Mouse (Mus musculus): ENCODE results near the gene BC049715. TPM values are rescaled to one million over a fixed set of nuclear protein-coding genes. Genes with fewer than 3 reads are reported as not detected.
A peak's percentile ranks its signal among the peaks of the same experiment; 100 is the strongest.

Gene BC049715
- total RNA-seq (2021), result 1 to 10 TPM in 1 of 2 experiments, under 1 TPM in 1; 0.44 to 1.8 TPM
- polyA plus RNA-seq (2012; rRNA removed), result 0.59 and 0.61 TPM in 2 replicates
- long read RNA-seq, result 0 reads

DNA sequence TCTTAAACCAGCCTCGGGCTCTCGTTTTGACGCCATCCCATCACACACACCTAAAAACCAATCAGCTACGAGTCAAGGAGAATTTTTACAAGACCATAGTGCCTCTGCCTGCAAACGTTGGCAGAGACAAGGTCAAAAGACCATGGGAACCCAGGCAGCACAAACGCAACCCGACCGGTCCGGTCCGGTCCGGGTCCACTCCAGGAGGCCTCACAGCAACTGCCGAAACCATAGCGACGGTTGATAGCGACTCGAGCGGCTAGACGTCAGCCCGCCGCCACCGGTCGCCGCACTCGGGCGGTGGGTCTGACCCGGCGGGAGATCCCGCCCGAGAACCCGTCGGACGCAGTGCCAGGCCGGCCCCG lies at the start of gene BC049715:
Gene BC049715 (plus strand): TSS at position 111 of the 365 bp plus-strand sequence.
- peak within 1 kb of the TSS; percentile 92 for H3K27ac ChIP-seq
- peaks cover 1% of the 10 kb centered on the region for H3K4me1 ChIP-seq (ENCODE audit: control insufficient read depth, insufficient read depth, low read length)
- TF ChIP-seq CTCF (IDR thresholded peaks at IDR 0.05) (no peak), POLR2A (IDR thresholded peaks at IDR 0.05; ENCODE audit: insufficient read depth, low read depth, low read length) (no peak), EP300 (IDR thresholded peaks at IDR 0.05; ENCODE audit: insufficient read depth, low read depth, low read length) (no peak)
- peak within 1 kb of the TSS; percentile 98 for H3K9ac ChIP-seq (ENCODE audit: low read depth, low read length)
- intact Hi-C loops (cut with DNase I), result loop anchor here (1.0 to 10.0 kb wide), 2 partner anchors 23 to 1813 kb away; partner anchors contain the start of genes Ddx47 and Hist4h4
- peaks cover 2% of the 10 kb centered on the region for H3K79me2 ChIP-seq (replicated peaks; ENCODE audit: control insufficient read depth, insufficient read depth, low read length)
- H3K4me3 ChIP-seq, result peak within 1 kb of the TSS; percentile 91
- H3K36me3 ChIP-seq (ENCODE audit: control insufficient read depth, insufficient read depth, low read length), result peaks cover 9% of the 10 kb centered on the region
- no peaks in the 10 kb centered on the region for H3K27me3 ChIP-seq (ENCODE audit: control insufficient read depth, insufficient read depth, low read length)
- no peak for DNase-seq
- under 1% methylated on average over 34 of the region's 34 CpGs for WGBS

GRCm38 (mm10) chr6:136781377-136781986 lies 45.9 kb upstream of the BC049715 start, which contains the start of gene Gucy2c:
Gucy2c (minus strand) TSS chr6:136781765.
- no peaks in the 10 kb centered on the region for H3K79me2 ChIP-seq (replicated peaks; ENCODE audit: control insufficient read depth, insufficient read depth, low read length)
- intact Hi-C loops (cut with DNase I), result no loop called here
- no peak within 1 kb of the TSS for H3K27ac ChIP-seq
- no peak within 1 kb of the TSS for H3K4me3 ChIP-seq
- no peaks in the 10 kb centered on the region for H3K4me1 ChIP-seq (ENCODE audit: control insufficient read depth, insufficient read depth, low read length)
- H3K27me3 ChIP-seq (ENCODE audit: control insufficient read depth, insufficient read depth, low read length), result no peaks in the 10 kb centered on the region
- no peak for DNase-seq
- no peaks in the 10 kb centered on the region for H3K36me3 ChIP-seq (ENCODE audit: control insufficient read depth, insufficient read depth, low read length)
- 78% methylated on average over 20 of the region's 20 CpGs for WGBS
- TF ChIP-seq POLR2A (IDR thresholded peaks at IDR 0.05; ENCODE audit: insufficient read depth, low read depth, low read length) (no peak), CTCF (IDR thresholded peaks at IDR 0.05) (no peak), EP300 (IDR thresholded peaks at IDR 0.05; ENCODE audit: insufficient read depth, low read depth, low read length) (no peak)
- no peak within 1 kb of the TSS for H3K9ac ChIP-seq (ENCODE audit: low read depth, low read length)

DNA sequence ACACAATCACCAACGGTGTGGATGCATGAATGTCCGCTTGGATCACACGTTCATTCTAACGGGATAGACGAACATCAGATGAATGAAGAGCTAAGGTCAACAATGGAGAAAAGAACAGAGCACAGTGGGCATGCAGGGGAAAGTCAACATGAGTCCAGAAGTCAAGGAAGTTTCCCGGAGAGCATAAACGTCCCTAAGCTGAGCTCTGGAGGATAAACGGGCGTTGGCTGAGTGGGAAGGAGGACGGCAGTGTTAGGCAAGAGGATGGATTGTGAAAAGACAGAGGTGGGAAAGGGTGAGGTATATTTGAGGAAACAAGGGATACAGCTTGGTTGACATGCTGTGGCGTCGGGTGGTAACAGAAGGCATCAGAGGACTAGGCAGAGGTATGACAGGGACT lies 45.3 kb upstream of the BC049715 start:
- no peaks in the 10 kb centered on the region for H3K79me2 ChIP-seq (replicated peaks; ENCODE audit: control insufficient read depth, insufficient read depth, low read length)
- TF ChIP-seq CTCF (IDR thresholded peaks at IDR 0.05) (no peak), POLR2A (IDR thresholded peaks at IDR 0.05; ENCODE audit: insufficient read depth, low read depth, low read length) (no peak)
- no peak overlapping the region for H3K9ac ChIP-seq (ENCODE audit: low read depth, low read length)
- H3K4me1 ChIP-seq (ENCODE audit: control insufficient read depth, insufficient read depth, low read length), result no peaks in the 10 kb centered on the region
- H3K36me3 ChIP-seq (ENCODE audit: control insufficient read depth, insufficient read depth, low read length), result no peaks in the 10 kb centered on the region
- no peak for DNase-seq
- H3K4me3 ChIP-seq, result no peak overlapping the region
- no peak overlapping the region for H3K27ac ChIP-seq
- intact Hi-C loops (cut with DNase I), result no loop called here
- 84% methylated on average over 12 of the region's 12 CpGs for WGBS
- no peaks in the 10 kb centered on the region for H3K27me3 ChIP-seq (ENCODE audit: control insufficient read depth, insufficient read depth, low read length)

DNA sequence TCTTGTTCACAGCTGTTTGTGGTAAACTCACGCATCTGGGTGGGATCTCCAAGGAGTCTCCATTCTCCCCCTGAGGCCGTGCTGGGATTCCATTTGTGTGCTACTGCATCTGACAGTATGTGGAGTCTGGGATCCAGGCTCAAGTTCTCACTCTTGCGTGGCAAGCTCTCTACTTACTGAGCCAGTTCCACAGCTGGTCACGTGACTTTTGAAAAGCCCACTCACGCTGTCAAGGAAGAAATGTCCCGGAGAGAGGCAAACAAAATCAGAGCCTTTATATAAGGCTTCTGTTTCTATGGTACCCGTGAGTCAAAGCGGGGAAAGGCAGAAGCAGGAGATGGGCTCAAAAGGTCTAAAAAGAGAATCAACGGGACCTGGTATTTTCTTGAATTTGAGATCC lies 44.7 kb upstream of the BC049715 start:
- intact Hi-C loops (cut with DNase I), result no loop called here
- TF ChIP-seq CTCF (IDR thresholded peaks at IDR 0.05), result no peak
- no peak for TF ChIP-seq EP300 (IDR thresholded peaks at IDR 0.05; ENCODE audit: insufficient read depth, low read depth, low read length)
- TF ChIP-seq POLR2A (IDR thresholded peaks at IDR 0.05; ENCODE audit: insufficient read depth, low read depth, low read length), result no peak
- Histone ChIP-seq H3K27me3 (ENCODE audit: control insufficient read depth, insufficient read depth, low read length) (no peaks in the 10 kb centered on the region), H3K79me2 (replicated peaks; ENCODE audit: control insufficient read depth, insufficient read depth, low read length) (no peaks in the 10 kb centered on the region), H3K9ac (ENCODE audit: low read depth, low read length) (no peak overlapping the region), H3K27ac (no peak overlapping the region), H3K4me1 (ENCODE audit: control insufficient read depth, insufficient read depth, low read length) (no peaks in the 10 kb centered on the region), H3K4me3 (no peak overlapping the region), H3K36me3 (ENCODE audit: control insufficient read depth, insufficient read depth, low read length) (no peaks in the 10 kb centered on the region)
- no peak for DNase-seq
- 85% methylated on average over 9 of the region's 9 CpGs for WGBS

- H3K9ac ChIP-seq (ENCODE audit: low read depth, low read length), result no peak overlapping the region
- intact Hi-C loops (cut with DNase I), result no loop called here
- no peak for TF ChIP-seq POLR2A (IDR thresholded peaks at IDR 0.05; ENCODE audit: insufficient read depth, low read depth, low read length)
- TF ChIP-seq CTCF (IDR thresholded peaks at IDR 0.05), result no peak
- TF ChIP-seq EP300 (IDR thresholded peaks at IDR 0.05; ENCODE audit: insufficient read depth, low read depth, low read length), result 0 out of 2 replicates have a peak, but pooled peaks have one; percentile 62
- peaks cover 3% of the 10 kb centered on the region for H3K4me1 ChIP-seq (ENCODE audit: control insufficient read depth, insufficient read depth, low read length)
- 29% methylated on average over 5 of the region's 5 CpGs for WGBS
- DNase-seq, result peak; percentile 79 to 81
- no peaks in the 10 kb centered on the region for H3K79me2 ChIP-seq (replicated peaks; ENCODE audit: control insufficient read depth, insufficient read depth, low read length)
- H3K36me3 ChIP-seq (ENCODE audit: control insufficient read depth, insufficient read depth, low read length), result no peaks in the 10 kb centered on the region
- H3K27me3 ChIP-seq (ENCODE audit: control insufficient read depth, insufficient read depth, low read length), result no peaks in the 10 kb centered on the region
- H3K4me3 ChIP-seq, result no peak overlapping the region
- peak overlapping the region; percentile 61 for H3K27ac ChIP-seq
These were observed 37.9 kb upstream of the BC049715 start for GRCm38 (mm10) chr6:136789391-136789971.
